Mouse (Mus musculus) MEL (cell line): ENCODE results near the gene Rpl9. TPM values are rescaled to one million over a fixed set of nuclear protein-coding genes. Genes with fewer than 3 reads are reported as not detected.

Experiments
- DNase-seq: peaks from one replicate; pipeline ENCODE4 v3.0.0; 2011; ENCODE audit warnings: low read depth, low spot score
- H3K27ac ChIP-seq: 2 replicates; pipeline ENCODE4 v1.5.1; 2012; ENCODE audit warnings: low read depth, mild to moderate bottlenecking, control low read depth, low read length, moderate library complexity; ENCODE audit not compliant: control insufficient read depth
- H3K27me3 ChIP-seq, 2 experiments: fragments of 150-350 bp in 1 of 2; sonication (generic) in 1 of 2; 2 replicates each; pipeline ENCODE4 v1.6.1; 2012; ENCODE audit warnings: low read length in 2 of 2, mild to moderate bottlenecking in 2 of 2, improper control_type of control experiment in 1 of 2, moderate library complexity in 1 of 2; ENCODE audit not compliant: insufficient read depth in 2 of 2, control insufficient read depth in 1 of 2
- H3K36me3 ChIP-seq, 2 experiments: 2 replicates each; pipeline ENCODE4 v1.6.1; 2012 to 2014; ENCODE audit warnings: low read length in 2 of 2, improper control_type of control experiment in 1 of 2, inconsistent platforms in 1 of 2, mild to moderate bottlenecking in 1 of 2; ENCODE audit not compliant: insufficient read depth in 2 of 2, control insufficient read depth in 1 of 2
- H3K4me1 ChIP-seq, 2 experiments: fragments of 150-350 bp in 1 of 2; sonication (generic) in 1 of 2; 2 replicates each; pipeline ENCODE4 v1.6.1; 2012; ENCODE audit warnings: low read length in 2 of 2, improper control_type of control experiment in 1 of 2, mild to moderate bottlenecking in 1 of 2; ENCODE audit not compliant: insufficient read depth in 2 of 2, control insufficient read depth in 1 of 2
- H3K4me3 ChIP-seq, 2 experiments: fragments of 150-350 bp in 1 of 2; sonication (generic) in 1 of 2; 2 replicates each; pipeline ENCODE4 v1.5.1; 2012; ENCODE audit warnings: low read depth in 2 of 2, low read length in 2 of 2, mild to moderate bottlenecking in 2 of 2, moderate library complexity in 2 of 2, control low read depth in 1 of 2, improper control_type of control experiment in 1 of 2; ENCODE audit not compliant: control insufficient read depth in 1 of 2, insufficient read depth in 1 of 2
- H3K79me2 ChIP-seq: 2 replicates; pipeline ENCODE4 v1.6.1; 2012; ENCODE audit warnings: mild to moderate bottlenecking, low read length, moderate library complexity; ENCODE audit not compliant: control insufficient read depth, poor library complexity, insufficient read depth
- H3K9ac ChIP-seq: 2 replicates; pipeline ENCODE4 v1.6.1; 2012; ENCODE audit warnings: low read depth, mild to moderate bottlenecking, control low read depth, low read length, moderate library complexity; ENCODE audit not compliant: control insufficient read depth, poor library complexity, severe bottlenecking
- H3K9me3 ChIP-seq: fragments of 150-350 bp; sonication (generic); replicated peaks from 2 replicates; pipeline ENCODE4 v1.6.1; 2012; ENCODE audit warnings: mild to moderate bottlenecking, low read length, improper control_type of control experiment, moderate library complexity; ENCODE audit not compliant: insufficient read depth
- BHLHE40 ChIP-seq: IDR thresholded peaks from 2 replicates; pipeline ENCODE4 v1.6.1; 2012; ENCODE audit warnings: low read depth, mild to moderate bottlenecking, inconsistent platforms, low read length, improper control_type of control experiment, borderline replicate concordance
- CHD2 ChIP-seq: IDR thresholded peaks from 2 replicates; pipeline ENCODE4 v1.6.1; 2011; ENCODE audit warnings: low read length, improper control_type of control experiment
- CTCF ChIP-seq, 3 experiments: IDR thresholded peaks in 2 of 3; conservative IDR thresholded peaks in 1 of 3; 2 replicates each; pipeline ENCODE4 v1.5.1; 2011 to 2012; ENCODE audit warnings: low read length in 3 of 3, low read depth in 2 of 3, mild to moderate bottlenecking in 2 of 3, improper control_type of control experiment in 1 of 3, inconsistent platforms in 1 of 3, mixed read lengths in 1 of 3, moderate library complexity in 1 of 3; ENCODE audit not compliant: control insufficient read depth in 1 of 3, insufficient read depth in 1 of 3, poor library complexity in 1 of 3, severe bottlenecking in 1 of 3
- ETS1 ChIP-seq: IDR thresholded peaks from 2 replicates; pipeline ENCODE4 v1.6.1; 2012; ENCODE audit warnings: low read depth, mild to moderate bottlenecking, inconsistent platforms, low read length, improper control_type of control experiment, moderate library complexity
- GABPA ChIP-seq: IDR thresholded peaks from 2 replicates; pipeline ENCODE4 v1.6.1; 2012; ENCODE audit warnings: low read depth, mild to moderate bottlenecking, inconsistent platforms, low read length, improper control_type of control experiment, moderate library complexity
- GATA1 ChIP-seq: IDR thresholded peaks from 2 replicates; pipeline ENCODE4 v1.6.1; 2011; ENCODE audit warnings: low read depth, low read length, improper control_type of control experiment
- KAT2A ChIP-seq: conservative IDR thresholded peaks from 2 replicates; pipeline ENCODE4 v1.6.1; 2012; ENCODE audit warnings: low read depth, low read length, improper control_type of control experiment, inconsistent platforms
- MAZ ChIP-seq: IDR thresholded peaks from 2 replicates; pipeline ENCODE4 v1.6.1; 2012; ENCODE audit warnings: low read depth, mild to moderate bottlenecking, inconsistent platforms, low read length, improper control_type of control experiment
- MEF2A ChIP-seq: IDR thresholded peaks from 2 replicates; pipeline ENCODE4 v1.6.1; 2014; ENCODE audit warnings: low read depth, mild to moderate bottlenecking, inconsistent platforms, low read length, improper control_type of control experiment; ENCODE audit not compliant: poor library complexity, insufficient replicate concordance, severe bottlenecking; ENCODE audit errors: extremely low read depth
- MXI1 ChIP-seq: IDR thresholded peaks from 2 replicates; pipeline ENCODE4 v1.6.1; 2011; ENCODE audit warnings: mild to moderate bottlenecking, low read depth, low read length, improper control_type of control experiment
- NELFE ChIP-seq: IDR thresholded peaks from 2 replicates; pipeline ENCODE4 v1.6.1; 2011; ENCODE audit warnings: low read depth, low read length, improper control_type of control experiment
- NRF1 ChIP-seq: IDR thresholded peaks from 2 replicates; pipeline ENCODE4 v1.6.1; 2014; ENCODE audit warnings: low read depth, mild to moderate bottlenecking, inconsistent platforms, low read length, improper control_type of control experiment, moderate library complexity; ENCODE audit not compliant: poor library complexity, insufficient read depth, severe bottlenecking
- POLR2AphosphoS2 ChIP-seq: IDR thresholded peaks from 2 replicates; pipeline ENCODE4 v1.6.1; 2011; ENCODE audit warnings: low read length, improper control_type of control experiment
- POLR2AphosphoS5 ChIP-seq: IDR thresholded peaks from 2 replicates; pipeline ENCODE4 v1.6.1; 2012; ENCODE audit warnings: low read depth, borderline replicate concordance, mild to moderate bottlenecking, inconsistent platforms, low read length, moderate library complexity, mixed read lengths
- RCOR1 ChIP-seq: IDR thresholded peaks from 2 replicates; pipeline ENCODE4 v1.6.1; 2012; ENCODE audit warnings: low read depth, mild to moderate bottlenecking, inconsistent platforms, low read length, improper control_type of control experiment
- SMC3 ChIP-seq: IDR thresholded peaks from 2 replicates; pipeline ENCODE4 v1.6.1; 2011; ENCODE audit warnings: low read depth, low read length, improper control_type of control experiment
- TAL1 ChIP-seq: IDR thresholded peaks from 2 replicates; pipeline ENCODE4 v1.6.1; 2012; ENCODE audit warnings: mild to moderate bottlenecking, inconsistent platforms, low read length, moderate library complexity, mixed read lengths
- TBP ChIP-seq: IDR thresholded peaks from 2 replicates; pipeline ENCODE4 v1.8.0; 2011; ENCODE audit warnings: low read depth, low read length, improper control_type of control experiment
- UBTF ChIP-seq: IDR thresholded peaks from 2 replicates; pipeline ENCODE4 v1.6.1; 2012; ENCODE audit warnings: low read depth, mild to moderate bottlenecking, inconsistent platforms, low read length, improper control_type of control experiment, moderate library complexity, borderline replicate concordance; ENCODE audit not compliant: insufficient read depth
- ZC3H11A ChIP-seq: IDR thresholded peaks from 2 replicates; pipeline ENCODE4 v1.6.1; 2012; ENCODE audit warnings: low read depth, mild to moderate bottlenecking, inconsistent platforms, low read length, improper control_type of control experiment
- polyA plus RNA-seq, 2 experiments: library from polyadenylated mRNA; stranded (reverse) in 1 of 2; unstranded in 1 of 2; fragments of >175 nt in 1 of 2; fragments of >200 nt in 1 of 2; gene quantifications; 2 replicates each; pipeline versions ENCODE4 v1.2.1 to v1.2.4; 2012; ENCODE audit warnings: low replicate concordance in 2 of 2, low read depth in 1 of 2; ENCODE audit not compliant: insufficient read length in 2 of 2, insufficient read depth in 1 of 2, missing spikeins in 1 of 2
- total RNA-seq: library from RNA; depleted of rRNA; stranded (reverse); fragments of 300-350 nt; gene quantifications from 2 replicates; pipeline ENCODE4 v1.2.3, GENCODE M21; 2012

Gene Rpl9
- total and polyA plus RNA-seq, 3 experiments = 1,251 to 2,181 TPM; not detected in 1

- Histone ChIP-seq H3K79me2 (no peaks in the 10 kb centered on the region), H3K4me1 (peaks cover 0 to 4% of the 10 kb centered on the region in 2 experiments; a peak in 1 of 4 replicates), H3K4me3 (no peak overlapping the region), H3K27me3 (no peaks in the 10 kb centered on the region), H3K9ac (no peak overlapping the region), H3K27ac (no peak overlapping the region), H3K9me3 (no peaks in the 10 kb centered on the region), H3K36me3 (peaks cover 0 to 11% of the 10 kb centered on the region in 2 experiments; a peak in 2 of 4 replicates)
- TF ChIP-seq MAZ (no peak), MXI1 (no peak), CHD2 (no peak), UBTF (no peak), ETS1 (no peak), CTCF (IDR thresholded peaks at IDR 0.05 in 2 of 3, conservative IDR thresholded peaks at IDR 0.05 in 1 of 3; ENCODE audit: control insufficient read depth in 1 of 3, insufficient read depth in 1 of 3, low read depth in 2 of 3, low read length in 3 of 3, poor library complexity in 1 of 3, severe bottlenecking in 1 of 3) (no peak)
- DNase-seq = no peak
Measured at GRCm38 (mm10) chr5:65428321-65428720, 37.1 kb upstream of the Rpl9 start.

- no peaks in the 10 kb centered on the region for H3K9me3 ChIP-seq
- peaks cover 0 to 4% of the 10 kb centered on the region in 2 experiments; a peak in 1 of 4 replicates for H3K4me1 ChIP-seq
- TF ChIP-seq ETS1 (no peak), UBTF (no peak), RCOR1 (no peak), TBP (no peak), NRF1 (no peak), GATA1 (no peak), ZC3H11A (no peak), POLR2AphosphoS5 (no peak), SMC3 (no peak), BHLHE40 (no peak), MEF2A (no peak), TAL1 (no peak), NELFE (no peak), POLR2AphosphoS2 (no peak), MXI1 (no peak), KAT2A (no peak), GABPA (no peak)
- H3K9ac ChIP-seq = no peak overlapping the region
- H3K27me3 ChIP-seq = no peaks in the 10 kb centered on the region
- no peak overlapping the region for H3K4me3 ChIP-seq
- peaks cover 0 to 11% of the 10 kb centered on the region in 2 experiments; a peak in 2 of 4 replicates for H3K36me3 ChIP-seq
- DNase-seq = no peak
- no peak overlapping the region for H3K27ac ChIP-seq
- no peaks in the 10 kb centered on the region for H3K79me2 ChIP-seq
Measured at GRCm38 (mm10) chr5:65425251-65425650, 34.0 kb upstream of the Rpl9 start.
